Mouse (Mus musculus): Measurements from ENCODE around the gene Fcmr. TPM values are rescaled to one million over a fixed set of nuclear protein-coding genes. Genes with fewer than 3 reads are reported as not detected.

Fcmr gene
- total and polyA plus RNA-seq, 2 experiments from 2014 or later = 2.2 to 2.5 TPM

- no peaks in the 10 kb centered on the region for H3K27me3 ChIP-seq (ENCODE audit: insufficient read depth, low read length)
- no peak overlapping the region for H3K27ac ChIP-seq
- no peak for DNase-seq (ENCODE audit: low spot score)
- H3K9ac ChIP-seq (replicated peaks; ENCODE audit: low read length) = no peak overlapping the region
- H3K9me3 ChIP-seq (ENCODE audit: low read length) = no peaks in the 10 kb centered on the region
- TF ChIP-seq CTCF (IDR thresholded peaks at IDR 0.05; ENCODE audit: low read depth) = no peak
- no peak overlapping the region for H3K4me2 ChIP-seq (ENCODE audit: low read depth, low read length)
- ATAC-seq = no peak
- H3K4me1 ChIP-seq (ENCODE audit: insufficient read depth, low read length) = no peaks in the 10 kb centered on the region
- no peak overlapping the region for H3K4me3 ChIP-seq (ENCODE audit: low read length)
- H3K36me3 ChIP-seq (ENCODE audit: insufficient read depth, low read length) = no peaks in the 10 kb centered on the region
- WGBS = 89% methylated on average over 4 of the region's 4 CpGs
Observed at GRCm38 (mm10) chr1:130857456-130857855, 8.0 kb upstream of the Fcmr start.

GRCm38 (mm10) chr1:130864238-130864637, 1.2 kb upstream of the Fcmr start:
- TF ChIP-seq CTCF (IDR thresholded peaks at IDR 0.05; ENCODE audit: low read depth) = no peak
- Histone ChIP-seq H3K9ac (replicated peaks; ENCODE audit: low read length) (no peak overlapping the region), H3K36me3 (ENCODE audit: insufficient read depth, low read length) (no peaks in the 10 kb centered on the region), H3K27me3 (ENCODE audit: insufficient read depth, low read length) (no peaks in the 10 kb centered on the region), H3K4me3 (ENCODE audit: low read length) (no peak overlapping the region), H3K4me1 (ENCODE audit: insufficient read depth, low read length) (no peaks in the 10 kb centered on the region), H3K4me2 (ENCODE audit: low read depth, low read length) (no peak overlapping the region), H3K9me3 (ENCODE audit: low read length) (no peaks in the 10 kb centered on the region), H3K27ac (no peak overlapping the region)
- no peak for DNase-seq (ENCODE audit: low spot score)
- 73% methylated on average over 4 of the region's 4 CpGs for WGBS
- ATAC-seq = no peak

GRCm38 (mm10) chr1:130864741-130865140, 728 bp upstream of the Fcmr start:
- no peak overlapping the region for H3K4me3 ChIP-seq (ENCODE audit: low read length)
- H3K9me3 ChIP-seq (ENCODE audit: low read length) = no peaks in the 10 kb centered on the region
- no peaks in the 10 kb centered on the region for H3K27me3 ChIP-seq (ENCODE audit: insufficient read depth, low read length)
- no peak overlapping the region for H3K27ac ChIP-seq
- H3K9ac ChIP-seq (replicated peaks; ENCODE audit: low read length) = no peak overlapping the region
- H3K36me3 ChIP-seq (ENCODE audit: insufficient read depth, low read length) = no peaks in the 10 kb centered on the region
- no peak for TF ChIP-seq CTCF (IDR thresholded peaks at IDR 0.05; ENCODE audit: low read depth)
- no peak for ATAC-seq
- DNase-seq (ENCODE audit: low spot score) = no peak
- H3K4me2 ChIP-seq (ENCODE audit: low read depth, low read length) = no peak overlapping the region
- H3K4me1 ChIP-seq (ENCODE audit: insufficient read depth, low read length) = no peaks in the 10 kb centered on the region
- 88% methylated on average over 5 of the region's 5 CpGs for WGBS

- Histone ChIP-seq H3K9ac (replicated peaks; ENCODE audit: low read length) (no peak overlapping the region), H3K4me3 (ENCODE audit: low read length) (no peak overlapping the region), H3K4me2 (ENCODE audit: low read depth, low read length) (no peak overlapping the region), H3K27me3 (ENCODE audit: insufficient read depth, low read length) (no peaks in the 10 kb centered on the region), H3K36me3 (ENCODE audit: insufficient read depth, low read length) (no peaks in the 10 kb centered on the region), H3K4me1 (ENCODE audit: insufficient read depth, low read length) (no peaks in the 10 kb centered on the region), H3K27ac (no peak overlapping the region), H3K9me3 (ENCODE audit: low read length) (no peaks in the 10 kb centered on the region)
- no peak for TF ChIP-seq CTCF (IDR thresholded peaks at IDR 0.05; ENCODE audit: low read depth)
- 87% methylated on average over 2 of the region's 2 CpGs for WGBS
- no peak for ATAC-seq
- DNase-seq (ENCODE audit: low spot score) = no peak
Observed at GRCm38 (mm10) chr1:130872912-130873311, 7.4 kb downstream of the Fcmr start.

- ATAC-seq = peak; percentile 73
- H3K27me3 ChIP-seq (ENCODE audit: insufficient read depth, low read length) = no peaks in the 10 kb centered on the region
- no peak overlapping the region for H3K4me3 ChIP-seq (ENCODE audit: low read length)
- peak; percentile 91 for TF ChIP-seq CTCF (IDR thresholded peaks at IDR 0.05; ENCODE audit: low read depth)
- H3K9me3 ChIP-seq (ENCODE audit: low read length) = no peaks in the 10 kb centered on the region
- no peaks in the 10 kb centered on the region for H3K4me1 ChIP-seq (ENCODE audit: insufficient read depth, low read length)
- no peak overlapping the region for H3K9ac ChIP-seq (replicated peaks; ENCODE audit: low read length)
- H3K4me2 ChIP-seq (ENCODE audit: low read depth, low read length) = no peak overlapping the region
- H3K27ac ChIP-seq = no peak overlapping the region
- DNase-seq (ENCODE audit: low spot score) = peak; percentile 84
- H3K36me3 ChIP-seq (ENCODE audit: insufficient read depth, low read length) = no peaks in the 10 kb centered on the region
- WGBS = 43% methylated on average over 3 of the region's 3 CpGs
Observed at GRCm38 (mm10) chr1:130875139-130875538, 9.7 kb downstream of the Fcmr start.

- ATAC-seq = no peak
- no peak overlapping the region for H3K27ac ChIP-seq
- WGBS = 72% methylated on average over 3 of the region's 3 CpGs
- no peak overlapping the region for H3K9ac ChIP-seq (replicated peaks; ENCODE audit: low read length)
- H3K9me3 ChIP-seq (ENCODE audit: low read length) = no peaks in the 10 kb centered on the region
- no peak for TF ChIP-seq CTCF (IDR thresholded peaks at IDR 0.05; ENCODE audit: low read depth)
- H3K4me2 ChIP-seq (ENCODE audit: low read depth, low read length) = no peak overlapping the region
- DNase-seq (ENCODE audit: low spot score) = no peak
- H3K4me1 ChIP-seq (ENCODE audit: insufficient read depth, low read length) = no peaks in the 10 kb centered on the region
- peaks cover 3% of the 10 kb centered on the region; the same call in 1 of the 2 replicates for H3K27me3 ChIP-seq (ENCODE audit: insufficient read depth, low read length)
- no peaks in the 10 kb centered on the region for H3K36me3 ChIP-seq (ENCODE audit: insufficient read depth, low read length)
- no peak overlapping the region for H3K4me3 ChIP-seq (ENCODE audit: low read length)
Observed at GRCm38 (mm10) chr1:130875910-130876309, 10.4 kb downstream of the Fcmr start.

- no peaks in the 10 kb centered on the region for H3K9me3 ChIP-seq (ENCODE audit: low read length)
- no peaks in the 10 kb centered on the region for H3K36me3 ChIP-seq (ENCODE audit: insufficient read depth, low read length)
- peak; percentile 82 for TF ChIP-seq CTCF (IDR thresholded peaks at IDR 0.05; ENCODE audit: low read depth)
- H3K4me3 ChIP-seq (ENCODE audit: low read length) = no peak overlapping the region
- no peaks in the 10 kb centered on the region for H3K4me1 ChIP-seq (ENCODE audit: insufficient read depth, low read length)
- ATAC-seq (no peak; the same call in 1 of the 2 replicates), DNase-seq (ENCODE audit: low spot score) (peak; percentile 94)
- no peak overlapping the region for H3K4me2 ChIP-seq (ENCODE audit: low read depth, low read length)
- H3K27ac ChIP-seq = no peak overlapping the region
- H3K9ac ChIP-seq (replicated peaks; ENCODE audit: low read length) = no peak overlapping the region
- H3K27me3 ChIP-seq (ENCODE audit: insufficient read depth, low read length) = peaks cover 3% of the 10 kb centered on the region; the same call in 1 of the 2 replicates
- 25% methylated on average over 3 of the region's 3 CpGs for WGBS
Observed at GRCm38 (mm10) chr1:130876931-130877509, 11.6 kb downstream of the Fcmr start.

Data from hindbrain, postnatal 0 days (tissue).